Mouse (Mus musculus): ENCODE data around the gene 4930524B15Rik. TPM values are rescaled to one million over a fixed set of nuclear protein-coding genes. Genes with fewer than 3 reads are reported as not detected.

4930524B15Rik gene
- polyA plus RNA-seq, 1 experiment from 2014 or later = 0.16 TPM

GRCm38 (mm10) chr11:32020031-32020965, 54.9 kb downstream of the 4930524B15Rik start:
- Histone ChIP-seq H3K36me3 (peaks cover 39% of the 10 kb centered on the region), H3K4me1 (replicated peaks) (peaks cover 90% of the 10 kb centered on the region), H3K27ac (peak overlapping the region; percentile 82), H3K27me3 (no peaks in the 10 kb centered on the region), H3K4me2 (0 out of 2 replicates have a peak overlapping the region, but pooled peaks have one; percentile 15), H3K4me3 (no peak overlapping the region), H3K9me3 (no peaks in the 10 kb centered on the region), H3K9ac (peak overlapping the region; percentile 58; the same call in 1 of the 2 replicates)
- ATAC-seq (ENCODE audit: low FRiP score) = 0 out of 2 replicates have a peak, but pooled peaks have one; percentile 22
- 19% methylated on average over 8 of the region's 8 CpGs for WGBS

GRCm38 (mm10) chr11:32026634-32027033, 61.2 kb downstream of the 4930524B15Rik start:
- 61% methylated on average over 5 of the region's 5 CpGs for WGBS
- Histone ChIP-seq H3K9me3 (no peaks in the 10 kb centered on the region), H3K4me1 (replicated peaks) (peaks cover 84% of the 10 kb centered on the region), H3K9ac (peak overlapping the region; percentile 47; the same call in 1 of the 2 replicates), H3K36me3 (peaks cover 30% of the 10 kb centered on the region), H3K27me3 (no peaks in the 10 kb centered on the region), H3K4me2 (no peak overlapping the region), H3K4me3 (no peak overlapping the region), H3K27ac (peak overlapping the region; percentile 88)
- no peak for ATAC-seq (ENCODE audit: low FRiP score)

- Histone ChIP-seq H3K4me1 (replicated peaks) (peaks cover 75% of the 10 kb centered on the region), H3K27ac (peak overlapping the region; percentile 88), H3K27me3 (no peaks in the 10 kb centered on the region), H3K36me3 (peaks cover 28% of the 10 kb centered on the region), H3K4me2 (peak overlapping the region; percentile 34), H3K9ac (no peak overlapping the region), H3K4me3 (no peak overlapping the region), H3K9me3 (no peaks in the 10 kb centered on the region)
- peak; percentile 92 for ATAC-seq (ENCODE audit: low FRiP score)
- WGBS = 29% methylated on average over 7 of the region's 7 CpGs
These were observed 62.3 kb downstream of the 4930524B15Rik start for GRCm38 (mm10) chr11:32027474-32028342.

- H3K4me2 ChIP-seq = no peak overlapping the region
- H3K4me3 ChIP-seq = no peak overlapping the region
- WGBS = 81% methylated on average over 3 of the region's 3 CpGs
- peak overlapping the region; percentile 86 for H3K27ac ChIP-seq
- no peaks in the 10 kb centered on the region for H3K9me3 ChIP-seq
- H3K27me3 ChIP-seq = no peaks in the 10 kb centered on the region
- no peak for ATAC-seq (ENCODE audit: low FRiP score)
- peaks cover 69% of the 10 kb centered on the region for H3K4me1 ChIP-seq (replicated peaks)
- H3K9ac ChIP-seq = no peak overlapping the region
- peaks cover 26% of the 10 kb centered on the region for H3K36me3 ChIP-seq
These were observed 63.2 kb downstream of the 4930524B15Rik start for GRCm38 (mm10) chr11:32028605-32029004.

Other genes with a start within 250 kb of the 4930524B15Rik start
- gene Cpeb4, start 93.4 kb upstream of the 4930524B15Rik start, polyA plus RNA-seq (2015; fragmentation: Nextera tagmentation; extraction: Ambion mirVana) = 16.0 and 16.1 TPM in 2 replicates
- 451 and 461 TPM in 2 replicates for gene Nsg2, start 34.9 kb downstream of the 4930524B15Rik start, polyA plus RNA-seq (2015; fragmentation: Nextera tagmentation; extraction: Ambion mirVana)
- gene Il9r, start 234.7 kb downstream of the 4930524B15Rik start, polyA plus RNA-seq (2015; fragmentation: Nextera tagmentation; extraction: Ambion mirVana) = not detected in 2 replicates
- 43.7 and 46.9 TPM in 2 replicates for gene Snrnp25, start 239.8 kb downstream of the 4930524B15Rik start, polyA plus RNA-seq (2015; fragmentation: Nextera tagmentation; extraction: Ambion mirVana)

Data from hindbrain, embryonic 13.5 days (tissue).